Mouse (Mus musculus) midbrain, embryonic 10.5 days (tissue): ENCODE results near the gene Pgam1. TPM values are rescaled to one million over a fixed set of nuclear protein-coding genes. Genes with fewer than 3 reads are reported as not detected.

Source experiments
- polyA plus RNA-seq: library from polyadenylated mRNA; unstranded; fragments of >200 nt; fragmentation: Nextera tagmentation; extraction: Ambion mirVana; gene quantifications from 2 replicates; pipeline ENCODE4 v1.2.1, GENCODE M21; 2016

The Pgam1 gene
- polyA plus RNA-seq, 1 experiment from 2014 or later, result 1,153 TPM

Other genes with a start within 250 kb of the Pgam1 start
- gene Slit1, start 168.3 kb upstream of the Pgam1 start, polyA plus RNA-seq, result 12.8 and 13.4 TPM in 2 replicates
- 38.1 and 39.5 TPM in 2 replicates for gene Arhgap19, start 109.9 kb upstream of the Pgam1 start, polyA plus RNA-seq
- 10.3 and 11.9 TPM in 2 replicates for gene Frat1, start 82.0 kb upstream of the Pgam1 start, polyA plus RNA-seq
- gene Frat2, start 63.8 kb upstream of the Pgam1 start, polyA plus RNA-seq, result 5.4 and 6.5 TPM in 2 replicates
- 34.0 and 35.4 TPM in 2 replicates for gene Rrp12, start 15.8 kb upstream of the Pgam1 start, polyA plus RNA-seq
- gene Exosc1, start 21.5 kb downstream of the Pgam1 start, polyA plus RNA-seq, result 82.1 and 96.4 TPM in 2 replicates
- gene Zdhhc16, start 21.6 kb downstream of the Pgam1 start, polyA plus RNA-seq, result 88.4 and 91.6 TPM in 2 replicates
- 34.8 and 39.4 TPM in 2 replicates for gene Mms19, start 69.2 kb downstream of the Pgam1 start, polyA plus RNA-seq
- 9.5 and 10.2 TPM in 2 replicates for gene Ubtd1, start 69.8 kb downstream of the Pgam1 start, polyA plus RNA-seq
- gene Ankrd2, start 124.1 kb downstream of the Pgam1 start, polyA plus RNA-seq, result 0.17 and 0.29 TPM in 2 replicates
- 1.1 and 1.8 TPM in 2 replicates for gene Hoga1, start 133.7 kb downstream of the Pgam1 start, polyA plus RNA-seq
- gene 4933411K16Rik, start 140.3 kb downstream of the Pgam1 start, polyA plus RNA-seq, result 0.09 TPM in 1 of 2 replicates, not detected in the other
- 51.9 and 70.7 TPM in 2 replicates for gene Morn4, start 174.4 kb downstream of the Pgam1 start, polyA plus RNA-seq
- gene Pi4k2a, start 178.5 kb downstream of the Pgam1 start, polyA plus RNA-seq, result 23.3 and 26.7 TPM in 2 replicates
- 15.7 and 17.7 TPM in 2 replicates for gene Avpi1, start 217.1 kb downstream of the Pgam1 start, polyA plus RNA-seq
- 3.2 and 3.6 TPM in 2 replicates for gene Marveld1, start 235.5 kb downstream of the Pgam1 start, polyA plus RNA-seq